Mouse (Mus musculus) G1E (cell line): Measurements from ENCODE around the gene Rpl9-ps6. TPM values are rescaled to one million over a fixed set of nuclear protein-coding genes. Genes with fewer than 3 reads are reported as not detected.
A peak's percentile ranks its signal among the peaks of the same experiment; 100 is the strongest.

Source experiments
- ATAC-seq: 2 replicates; pipeline ENCODE4 v1.8.0; 2016; ENCODE audit warnings: mild to moderate bottlenecking; ENCODE audit not compliant: insufficient number of reproducible peaks, poor library complexity, low FRiP score, severe bottlenecking; ENCODE audit errors: extremely low read depth
- DNase-seq: peaks from one replicate; pipeline ENCODE4 v3.0.0; 2012; ENCODE audit warnings: low spot score
- H3K27me3 ChIP-seq: 2 replicates; pipeline ENCODE4 v1.6.1; 2012; ENCODE audit warnings: mild to moderate bottlenecking, low read length, inconsistent platforms; ENCODE audit not compliant: insufficient read depth
- H3K36me3 ChIP-seq: replicated peaks from 2 replicates; pipeline ENCODE3; 2012; ENCODE audit warnings: mild to moderate bottlenecking, inconsistent platforms
- H3K4me1 ChIP-seq: 2 replicates; pipeline ENCODE4 v1.6.1; 2012; ENCODE audit warnings: low read depth, low read length, inconsistent platforms, mixed read lengths; ENCODE audit not compliant: insufficient read depth
- H3K4me3 ChIP-seq: 2 replicates; pipeline ENCODE4 v1.5.1; 2012; ENCODE audit warnings: low read depth, mild to moderate bottlenecking, inconsistent platforms, low read length, moderate library complexity, mixed read lengths
- H3K9me3 ChIP-seq: replicated peaks from 2 replicates; pipeline ENCODE4 v1.6.1; 2012; ENCODE audit warnings: inconsistent platforms
- CTCF ChIP-seq: IDR thresholded peaks from 2 replicates; pipeline ENCODE4 v1.5.1; 2012; ENCODE audit warnings: low read depth, low read length, inconsistent platforms, mixed read lengths
- GATA1 ChIP-seq: IDR thresholded peaks from 2 replicates; pipeline ENCODE4 v1.6.1; 2012; ENCODE audit warnings: borderline replicate concordance, low read length, inconsistent platforms, mixed read lengths
- GATA2 ChIP-seq: IDR thresholded peaks from 2 replicates; pipeline ENCODE4 v1.6.1; 2012; ENCODE audit warnings: low read depth, low read length, inconsistent platforms, borderline replicate concordance
- POLR2AphosphoS5 ChIP-seq: IDR thresholded peaks from 2 replicates; pipeline ENCODE4 v1.6.1; 2012; ENCODE audit warnings: low read depth, low read length, inconsistent platforms; ENCODE audit not compliant: insufficient replicate concordance
- TAL1 ChIP-seq: conservative IDR thresholded peaks from 2 replicates; pipeline ENCODE4 v1.6.1; 2012; ENCODE audit warnings: low read depth, low read length, inconsistent platforms, mixed read lengths
- polyA plus RNA-seq: library from polyadenylated mRNA; stranded (reverse); fragments of >175 nt; gene quantifications from 2 replicates; pipeline ENCODE4 v1.2.3, GENCODE M21; 2012
- total RNA-seq, 2 experiments: library from RNA; stranded (forward) in 1 of 2; stranded (reverse) in 1 of 2; fragments of 200-1000 nt in 1 of 2; fragments of >200 nt in 1 of 2; fragmentation: Nextera tagmentation in 1 of 2; gene quantifications; 2 replicates each; pipeline ENCODE4 v1.2.3; 2014 to 2017

Rpl9-ps6 gene
- total and polyA plus RNA-seq, 3 experiments, result 2.0 to 117 (median 18.3) TPM

- H3K36me3 ChIP-seq, result peaks cover 91% of the 10 kb centered on the region
- TF ChIP-seq CTCF (no peak), GATA1 (no peak), TAL1 (no peak), POLR2AphosphoS5 (no peak)
- no peaks in the 10 kb centered on the region for H3K27me3 ChIP-seq
- ATAC-seq, result no peak
- H3K9me3 ChIP-seq, result no peaks in the 10 kb centered on the region
- no peak overlapping the region for H3K4me3 ChIP-seq
- peaks cover 53% of the 10 kb centered on the region for H3K4me1 ChIP-seq
- DNase-seq, result no peak
Measured at GRCm38 (mm10) chr19:32506081-32506480, 39.7 kb upstream of the Rpl9-ps6 start.

GRCm38 (mm10) chr19:32501414-32501813, 35.0 kb upstream of the Rpl9-ps6 start:
- Histone ChIP-seq H3K27me3 (no peaks in the 10 kb centered on the region), H3K36me3 (peaks cover 85% of the 10 kb centered on the region), H3K4me3 (no peak overlapping the region), H3K9me3 (no peaks in the 10 kb centered on the region), H3K4me1 (peaks cover 48% of the 10 kb centered on the region)
- TF ChIP-seq GATA2 (no peak), POLR2AphosphoS5 (no peak), CTCF (peak; percentile 46; the same call in 1 of the 2 replicates), TAL1 (no peak)
- DNase-seq, result no peak
- ATAC-seq, result no peak

GRCm38 (mm10) chr19:32498002-32498401, 31.6 kb upstream of the Rpl9-ps6 start:
- Histone ChIP-seq H3K36me3 (peaks cover 85% of the 10 kb centered on the region), H3K9me3 (no peaks in the 10 kb centered on the region), H3K27me3 (no peaks in the 10 kb centered on the region), H3K4me3 (no peak overlapping the region), H3K4me1 (peaks cover 62% of the 10 kb centered on the region)
- TF ChIP-seq TAL1 (no peak), GATA2 (no peak), CTCF (no peak), POLR2AphosphoS5 (no peak), GATA1 (no peak)
- no peak for ATAC-seq
- DNase-seq, result no peak

- peaks cover 60% of the 10 kb centered on the region for H3K4me1 ChIP-seq
- H3K9me3 ChIP-seq, result no peaks in the 10 kb centered on the region
- peaks cover 88% of the 10 kb centered on the region for H3K36me3 ChIP-seq
- no peak overlapping the region; the same call in 1 of the 2 replicates for H3K4me3 ChIP-seq
- no peaks in the 10 kb centered on the region for H3K27me3 ChIP-seq
- TF ChIP-seq POLR2AphosphoS5 (no peak), TAL1 (peak; percentile 38), GATA2 (no peak), GATA1 (no peak)
- DNase-seq, result no peak
- peak; percentile 75 for ATAC-seq
Measured at GRCm38 (mm10) chr19:32497411-32497810, 31.0 kb upstream of the Rpl9-ps6 start.

GRCm38 (mm10) chr19:32495034-32495433, 28.7 kb upstream of the Rpl9-ps6 start:
- no peak for ATAC-seq
- no peaks in the 10 kb centered on the region for H3K9me3 ChIP-seq
- no peak for DNase-seq
- H3K4me3 ChIP-seq, result no peak overlapping the region
- H3K36me3 ChIP-seq, result peaks cover 82% of the 10 kb centered on the region
- H3K27me3 ChIP-seq, result no peaks in the 10 kb centered on the region
- no peak for TF ChIP-seq CTCF
- no peak for TF ChIP-seq GATA2
- TF ChIP-seq POLR2AphosphoS5, result no peak
- TF ChIP-seq TAL1, result no peak
- TF ChIP-seq GATA1, result no peak
- H3K4me1 ChIP-seq, result peaks cover 65% of the 10 kb centered on the region

GRCm38 (mm10) chr19:32494611-32495010, 28.2 kb upstream of the Rpl9-ps6 start:
- TF ChIP-seq GATA1 (no peak), GATA2 (no peak), CTCF (no peak), POLR2AphosphoS5 (no peak), TAL1 (no peak)
- Histone ChIP-seq H3K36me3 (peaks cover 79% of the 10 kb centered on the region), H3K4me3 (no peak overlapping the region), H3K4me1 (peaks cover 65% of the 10 kb centered on the region), H3K9me3 (no peaks in the 10 kb centered on the region), H3K27me3 (no peaks in the 10 kb centered on the region)
- DNase-seq, result no peak
- ATAC-seq, result no peak

- ATAC-seq, result no peak
Measured at GRCm38 (mm10) chr19:32493471-32493870, 27.1 kb upstream of the Rpl9-ps6 start.

More at GRCm38 (mm10) chr19:32493471-32493870, 27.1 kb upstream of the Rpl9-ps6 start:
- no peaks in the 10 kb centered on the region for H3K9me3 ChIP-seq
- no peak for DNase-seq
- no peaks in the 10 kb centered on the region for H3K27me3 ChIP-seq
- TF ChIP-seq GATA2 (no peak), CTCF (no peak), GATA1 (no peak), POLR2AphosphoS5 (no peak), TAL1 (no peak)
- peaks cover 76% of the 10 kb centered on the region for H3K36me3 ChIP-seq
- peaks cover 61% of the 10 kb centered on the region for H3K4me1 ChIP-seq
- H3K4me3 ChIP-seq, result no peak overlapping the region
